Mouse (Mus musculus): ENCODE measurements around the gene Gpr4. TPM values are rescaled to one million over a fixed set of nuclear protein-coding genes. Genes with fewer than 3 reads are reported as not detected.

The Gpr4 gene
- polyA plus RNA-seq, 1 experiment from 2014 or later, result 1.3 TPM

- H3K27me3 ChIP-seq (replicated peaks; ENCODE audit: control insufficient read depth, insufficient read depth, low read length), result no peaks in the 10 kb centered on the region; the same call in 1 of the 2 replicates
- ATAC-seq, result no peak
- WGBS, result 83% methylated on average over 3 of the region's 3 CpGs
These were observed 45.3 kb upstream of the Gpr4 start for GRCm38 (mm10) chr7:19166990-19167389.

GRCm38 (mm10) chr7:19169506-19169905, 42.8 kb upstream of the Gpr4 start:
- no peak for TF ChIP-seq CTCF (IDR thresholded peaks at IDR 0.05; ENCODE audit: low read depth)
- Histone ChIP-seq H3K36me3 (ENCODE audit: control insufficient read depth, insufficient read depth) (no peaks in the 10 kb centered on the region), H3K4me2 (replicated peaks; ENCODE audit: low read depth) (no peak overlapping the region), H3K9me3 (ENCODE audit: control insufficient read depth) (no peaks in the 10 kb centered on the region), H3K4me3 (ENCODE audit: low read depth, low read length) (no peak overlapping the region), H3K4me1 (replicated peaks; ENCODE audit: control insufficient read depth, insufficient read depth, low read length) (peaks cover 3% of the 10 kb centered on the region; the same call in 1 of the 2 replicates), H3K9ac (ENCODE audit: low read depth, low read length) (no peak overlapping the region), H3K27me3 (replicated peaks; ENCODE audit: control insufficient read depth, insufficient read depth, low read length) (no peaks in the 10 kb centered on the region; the same call in 1 of the 2 replicates), H3K27ac (ENCODE audit: low read depth, low read length) (no peak overlapping the region)
- no peak for ATAC-seq
- 64% methylated on average over 10 of the region's 10 CpGs for WGBS

More at GRCm38 (mm10) chr7:19166990-19167389, 45.3 kb upstream of the Gpr4 start:
- Histone ChIP-seq H3K4me3 (ENCODE audit: low read depth, low read length) (no peak overlapping the region), H3K36me3 (ENCODE audit: control insufficient read depth, insufficient read depth) (no peaks in the 10 kb centered on the region), H3K4me1 (replicated peaks; ENCODE audit: control insufficient read depth, insufficient read depth, low read length) (peaks cover 14% of the 10 kb centered on the region), H3K9me3 (ENCODE audit: control insufficient read depth) (no peaks in the 10 kb centered on the region), H3K27ac (ENCODE audit: low read depth, low read length) (no peak overlapping the region), H3K9ac (ENCODE audit: low read depth, low read length) (no peak overlapping the region), H3K4me2 (replicated peaks; ENCODE audit: low read depth) (no peak overlapping the region)
- peak; percentile 44 for TF ChIP-seq CTCF (IDR thresholded peaks at IDR 0.05; ENCODE audit: low read depth)

- H3K27ac ChIP-seq (ENCODE audit: low read depth, low read length), result no peak overlapping the region
- H3K36me3 ChIP-seq (ENCODE audit: control insufficient read depth, insufficient read depth), result no peaks in the 10 kb centered on the region
- 47% methylated on average over 8 of the region's 8 CpGs for WGBS
- no peak overlapping the region for H3K4me3 ChIP-seq (ENCODE audit: low read depth, low read length)
- H3K4me1 ChIP-seq (replicated peaks; ENCODE audit: control insufficient read depth, insufficient read depth, low read length), result no peaks in the 10 kb centered on the region; the same call in 1 of the 2 replicates
- H3K4me2 ChIP-seq (replicated peaks; ENCODE audit: low read depth), result 0 out of 2 replicates have a peak overlapping the region, but pooled peaks have one; percentile 6
- H3K27me3 ChIP-seq (replicated peaks; ENCODE audit: control insufficient read depth, insufficient read depth, low read length), result no peaks in the 10 kb centered on the region; the same call in 1 of the 2 replicates
- no peak for TF ChIP-seq CTCF (IDR thresholded peaks at IDR 0.05; ENCODE audit: low read depth)
- ATAC-seq, result no peak
- no peak overlapping the region for H3K9ac ChIP-seq (ENCODE audit: low read depth, low read length)
- H3K9me3 ChIP-seq (ENCODE audit: control insufficient read depth), result no peaks in the 10 kb centered on the region
These were observed 42.2 kb upstream of the Gpr4 start for GRCm38 (mm10) chr7:19170142-19170541.

GRCm38 (mm10) chr7:19171831-19172230, 40.5 kb upstream of the Gpr4 start:
- H3K4me3 ChIP-seq (ENCODE audit: low read depth, low read length), result no peak overlapping the region
- TF ChIP-seq CTCF (IDR thresholded peaks at IDR 0.05; ENCODE audit: low read depth), result no peak
- H3K4me1 ChIP-seq (replicated peaks; ENCODE audit: control insufficient read depth, insufficient read depth, low read length), result no peaks in the 10 kb centered on the region
- H3K36me3 ChIP-seq (ENCODE audit: control insufficient read depth, insufficient read depth), result no peaks in the 10 kb centered on the region
- no peak overlapping the region for H3K4me2 ChIP-seq (replicated peaks; ENCODE audit: low read depth)
- no peaks in the 10 kb centered on the region for H3K9me3 ChIP-seq (ENCODE audit: control insufficient read depth)
- H3K27me3 ChIP-seq (replicated peaks; ENCODE audit: control insufficient read depth, insufficient read depth, low read length), result peaks cover 16% of the 10 kb centered on the region
- no peak overlapping the region for H3K9ac ChIP-seq (ENCODE audit: low read depth, low read length)
- no peak for ATAC-seq
- 55% methylated on average over 8 of the region's 8 CpGs for WGBS
- no peak overlapping the region for H3K27ac ChIP-seq (ENCODE audit: low read depth, low read length)

GRCm38 (mm10) chr7:19172874-19173273, 39.5 kb upstream of the Gpr4 start:
- 3% methylated on average over 17 of the region's 17 CpGs for WGBS
- Histone ChIP-seq H3K27me3 (replicated peaks; ENCODE audit: control insufficient read depth, insufficient read depth, low read length) (peaks cover 26% of the 10 kb centered on the region), H3K9ac (ENCODE audit: low read depth, low read length) (no peak overlapping the region), H3K27ac (ENCODE audit: low read depth, low read length) (no peak overlapping the region), H3K36me3 (ENCODE audit: control insufficient read depth, insufficient read depth) (no peaks in the 10 kb centered on the region), H3K4me3 (ENCODE audit: low read depth, low read length) (no peak overlapping the region), H3K4me2 (replicated peaks; ENCODE audit: low read depth) (peak overlapping the region; percentile 35), H3K4me1 (replicated peaks; ENCODE audit: control insufficient read depth, insufficient read depth, low read length) (no peaks in the 10 kb centered on the region), H3K9me3 (ENCODE audit: control insufficient read depth) (no peaks in the 10 kb centered on the region)
- peak; percentile 89 for TF ChIP-seq CTCF (IDR thresholded peaks at IDR 0.05; ENCODE audit: low read depth)
- no peak for ATAC-seq

GRCm38 (mm10) chr7:19175708-19176515, 36.4 kb upstream of the Gpr4 start, which contains the start of gene Eml2:
Gene Eml2 (plus strand): TSS chr7:19176421.
- no peaks in the 10 kb centered on the region for H3K36me3 ChIP-seq (ENCODE audit: control insufficient read depth, insufficient read depth)
- H3K9me3 ChIP-seq (ENCODE audit: control insufficient read depth), result 0 out of 2 replicates have a peak, but pooled peaks cover 4% of the 10 kb centered on the region
- WGBS, result 2% methylated on average over 30 of the region's 30 CpGs
- H3K27ac ChIP-seq (ENCODE audit: low read depth, low read length), result no peak within 1 kb of the TSS
- no peak within 1 kb of the TSS for H3K9ac ChIP-seq (ENCODE audit: low read depth, low read length)
- no peaks in the 10 kb centered on the region for H3K4me1 ChIP-seq (replicated peaks; ENCODE audit: control insufficient read depth, insufficient read depth, low read length)
- 0 out of 2 replicates have a peak within 1 kb of the TSS, but pooled peaks have one; percentile 12 for H3K4me3 ChIP-seq (ENCODE audit: low read depth, low read length)
- ATAC-seq, result peak; percentile 34; the same call in 1 of the 2 replicates
- peaks cover 48% of the 10 kb centered on the region for H3K27me3 ChIP-seq (replicated peaks; ENCODE audit: control insufficient read depth, insufficient read depth, low read length)
- no peak for TF ChIP-seq CTCF (IDR thresholded peaks at IDR 0.05; ENCODE audit: low read depth)
- H3K4me2 ChIP-seq (replicated peaks; ENCODE audit: low read depth), result no peak within 1 kb of the TSS; the same call in 1 of the 2 replicates

All from intestine, postnatal 0 days (tissue).